Mouse (Mus musculus) gastrocnemius, postnatal 36 days (tissue): ENCODE data around the gene Zfp87. TPM values are rescaled to one million over a fixed set of nuclear protein-coding genes. Genes with fewer than 3 reads are reported as not detected.

ENCODE experiments used
- DNase-seq, 2 experiments: peaks; one replicate each; pipeline ENCODE4 v3.0.0; 2022
- intact Hi-C: fragments of 180-260 bp; cut with DNase I; formaldehyde crosslinking; loops from one replicate; pipeline ENCODE4 v1.15.1; 2025
- long read RNA-seq, 2 experiments: library from polyadenylated mRNA; stranded (forward); transcript quantifications; one replicate each; pipeline ENCODE4 v2.0.0; 2021
- total RNA-seq, 2 experiments: library from RNA; stranded (reverse); gene quantifications; 2 replicates each; pipeline ENCODE4 v1.2.3; 2021

The Zfp87 gene
- 1 to 10 TPM; 3.8 to 4.2 TPM for total RNA-seq
- long read RNA-seq, experiment 1, partial matches to known transcripts = 0 of 3 reads
- long read RNA-seq, experiment 1, other reads (novel, unspliced or antisense) = 1 of 3 reads
- long read RNA-seq, experiment 2, partial matches to known transcripts = 0 of 2 reads
- long read RNA-seq, experiment 2, other reads (novel, unspliced or antisense) = 0 of 2 reads

- intact Hi-C loops = no loop called here
Measured at GRCm38 (mm10) chr13:67525753-67526410, at the start of gene Zfp87, which contains the start of gene Gm26965. TSS of gene Zfp87 (minus strand) at chr13:67526177. TSS of gene Gm26965 (minus strand) at chr13:67526151.

GRCm38 (mm10) chr13:67572591-67573189, 46.7 kb upstream of the Zfp87 start:
- no peak for DNase-seq
- intact Hi-C loops = no loop called here

More at GRCm38 (mm10) chr13:67525753-67526410, at the start of gene Zfp87, which contains the start of gene Gm26965:
- DNase-seq = peak; percentile 81 to 86

GRCm38 (mm10) chr13:67553730-67554129, 27.8 kb upstream of the Zfp87 start, which contains the start of gene Zfp748:
TSS of gene Zfp748 (minus strand) at chr13:67553830.
- DNase-seq = no peak
- intact Hi-C loops = no loop called here

GRCm38 (mm10) chr13:67552505-67553346, 26.7 kb upstream of the Zfp87 start:
- peak; percentile 68 to 74 for DNase-seq
- intact Hi-C loops = no loop called here

- intact Hi-C loops = no loop called here
- no peak for DNase-seq
Measured at GRCm38 (mm10) chr13:67545941-67546340, 20.0 kb upstream of the Zfp87 start.

GRCm38 (mm10) chr13:67527049-67527730, 1.2 kb upstream of the Zfp87 start:
- intact Hi-C loops = no loop called here
- DNase-seq = no peak

GRCm38 (mm10) chr13:67500908-67501307, 25.1 kb downstream of the Zfp87 start:
- DNase-seq = no peak
- intact Hi-C loops = no loop called here

GRCm38 (mm10) chr13:67500084-67500719, 25.8 kb downstream of the Zfp87 start, which contains the start of gene Zfp58:
TSS of gene Zfp58 (minus strand) at chr13:67500555.
- intact Hi-C loops = no loop called here
- DNase-seq = peak; percentile 64 to 69

- intact Hi-C loops = no loop called here
- DNase-seq = no peak
Measured at GRCm38 (mm10) chr13:67495631-67496030, 30.3 kb downstream of the Zfp87 start.

GRCm38 (mm10) chr13:67484424-67484811, 41.6 kb downstream of the Zfp87 start:
- intact Hi-C loops = loop anchor here (5.0 kb wide), 1 partner anchor 37 kb away; no protein-coding TSS in a partner anchor
- no peak for DNase-seq

GRCm38 (mm10) chr13:67483625-67484423, 42.2 kb downstream of the Zfp87 start, which contains the start of gene Zfp874b:
TSS of gene Zfp874b (minus strand) at chr13:67484258.
- peak; percentile 80 to 85 for DNase-seq
- intact Hi-C loops = loop anchor here (5.0 kb wide), 1 partner anchor 37 kb away; no protein-coding TSS in a partner anchor

GRCm38 (mm10) chr13:67481528-67481927, 44.4 kb downstream of the Zfp87 start:
- no peak for DNase-seq
- intact Hi-C loops = loop anchor here (5.0 kb wide), 1 partner anchor 34 kb away; no protein-coding TSS in a partner anchor

- intact Hi-C loops = no loop called here
- DNase-seq = no peak
Measured at GRCm38 (mm10) chr13:67469274-67469673, 56.7 kb downstream of the Zfp87 start.

Other genes starting within 250 kb of the Zfp87 start
- under 1 TPM; 0.69 to 0.92 TPM for gene Zfp458, start 247.7 kb downstream of the Zfp87 start, total RNA-seq
- gene Zfp457, start 219.7 kb downstream of the Zfp87 start, total RNA-seq = 1 to 10 TPM; 3.7 to 3.8 TPM
- 1 to 10 TPM in 1 of 2 experiments, under 1 TPM in 1; 0.94 to 1.4 TPM for gene Zfp595, start 193.6 kb downstream of the Zfp87 start, total RNA-seq
- not detected for gene Gm28044, start 165.6 kb downstream of the Zfp87 start, total RNA-seq
- 1 to 10 TPM in 1 of 2 experiments, under 1 TPM in 1; 0.62 to 1.0 TPM for gene Zfp953, start 165.6 kb downstream of the Zfp87 start, total RNA-seq
- not detected for gene Gm28041, start 150.4 kb downstream of the Zfp87 start, total RNA-seq
- gene Zfp456, start 150.4 kb downstream of the Zfp87 start, total RNA-seq = under 1 TPM; 0.12 to 0.23 TPM
- 1 to 10 TPM; 1.2 to 1.3 TPM for gene Zfp429, start 126.4 kb downstream of the Zfp87 start, total RNA-seq
- gene Zfp459, start 104.8 kb downstream of the Zfp87 start, total RNA-seq = under 1 TPM; 0.42 to 0.51 TPM
- gene Zfp874a, start 74.6 kb downstream of the Zfp87 start, total RNA-seq = 1 to 10 TPM; 4.8 to 5.2 TPM
- gene Zfp874b, start 41.9 kb downstream of the Zfp87 start, total RNA-seq = 10 to 100 TPM; 10.5 to 11.9 TPM
- 1 to 10 TPM; 2.5 to 3.8 TPM for gene Zfp58, start 25.6 kb downstream of the Zfp87 start, total RNA-seq
- not detected for gene Gm26965, start within 50 bp of the Zfp87 start, total RNA-seq
- 1 to 10 TPM; 1.4 to 2.4 TPM for gene Zfp748, start 27.7 kb upstream of the Zfp87 start, total RNA-seq
- 1 to 10 TPM; 2.2 to 2.8 TPM for gene Zfp729b, start 83.5 kb upstream of the Zfp87 start, total RNA-seq
- gene Gm49345, start 111.6 kb upstream of the Zfp87 start, total RNA-seq = under 1 TPM; 0.22 to 0.41 TPM
- gene Zfp729a, start 111.6 kb upstream of the Zfp87 start, total RNA-seq = 1 to 10 TPM; 2.3 to 3.2 TPM
- 1 to 10 TPM; 2.0 to 4.0 TPM for gene Zfp738, start 160.9 kb upstream of the Zfp87 start, total RNA-seq
- 1 to 10 TPM; 3.2 to 4.5 TPM for gene Zfp65, start 203.0 kb upstream of the Zfp87 start, total RNA-seq
- gene Zfp85, start 229.1 kb upstream of the Zfp87 start, total RNA-seq = 1 to 10 TPM; 1.7 to 2.4 TPM